Mouse (Mus musculus): ENCODE results near the gene Creb3l4. TPM values are rescaled to one million over a fixed set of nuclear protein-coding genes. Genes with fewer than 3 reads are reported as not detected.

Creb3l4 gene
- total and polyA plus RNA-seq, 3 experiments = 0.21 to 0.89 (median 0.59) TPM

GRCm38 (mm10) chr3:90254419-90255193 is 11.3 kb upstream of the Creb3l4 start:
- Histone ChIP-seq H3K9ac (ENCODE audit: insufficient read depth, low read depth) (peak overlapping the region; percentile 85), H3K36me3 (replicated peaks in 1 of 2; ENCODE audit: control insufficient read depth in 1 of 2, insufficient read depth in 1 of 2, low read length in 1 of 2) (peaks cover 41 to 45% of the 10 kb centered on the region in 2 experiments), H3K79me2 (replicated peaks; ENCODE audit: control insufficient read depth, extremely low read depth, insufficient read depth, poor library complexity, severe bottlenecking) (peaks cover 56% of the 10 kb centered on the region), H3K27me3 (replicated peaks) (no peaks in the 10 kb centered on the region), H3K9me3 (replicated peaks; ENCODE audit: low read length) (no peaks in the 10 kb centered on the region), H3K27ac (ENCODE audit: insufficient read depth, low read depth) (peak overlapping the region; percentile 91), H3K4me3 (replicated peaks in 1 of 3; ENCODE audit: low read depth in 2 of 3, low read length in 2 of 3, poor library complexity in 1 of 3) (peak overlapping the region; percentile 91 to 95 (median 93)), H3K4me1 (ENCODE audit: control insufficient read depth in 1 of 2, insufficient read depth in 2 of 2) (peaks cover 8 to 45% of the 10 kb centered on the region in 2 experiments), H3K4me2 (ENCODE audit: insufficient read depth, low read depth, poor library complexity, severe bottlenecking) (peak overlapping the region; percentile 46)
- TF ChIP-seq KAT2A (IDR thresholded peaks at IDR 0.05; ENCODE audit: insufficient replicate concordance, low read length) = no peak
- TF ChIP-seq EP300 (IDR thresholded peaks at IDR 0.05; ENCODE audit: low read length) = peak; percentile 56; the same call in 1 of the 2 replicates
- TF ChIP-seq TBP (conservative IDR thresholded peaks at IDR 0.05; ENCODE audit: low read depth, low read length) = no peak
- TF ChIP-seq HCFC1 (IDR thresholded peaks at IDR 0.05; ENCODE audit: low read depth, low read length) = peak; percentile 64
- TF ChIP-seq ZKSCAN1 (IDR thresholded peaks at IDR 0.05; ENCODE audit: borderline replicate concordance, low read depth, low read length) = no peak
- TF ChIP-seq CHD1 (IDR thresholded peaks at IDR 0.05; ENCODE audit: low read depth, low read length) = peak; percentile 15; the same call in 1 of the 2 replicates
- no peak for TF ChIP-seq BHLHE40 (IDR thresholded peaks at IDR 0.05; ENCODE audit: low read depth, low read length)
- no peak for TF ChIP-seq USF2 (conservative IDR thresholded peaks at IDR 0.05; ENCODE audit: low read depth, low read length)
- TF ChIP-seq NRF1 (IDR thresholded peaks at IDR 0.05; ENCODE audit: low read depth, low read length) = no peak
- 0 out of 2 replicates have a peak, but pooled peaks have one; percentile 39 for TF ChIP-seq RCOR1 (conservative IDR thresholded peaks at IDR 0.05; ENCODE audit: low read depth, low read length)
- TF ChIP-seq SMC3 (IDR thresholded peaks at IDR 0.05; ENCODE audit: low read depth, low read length) = no peak
- TF ChIP-seq ELF1 (IDR thresholded peaks at IDR 0.05; ENCODE audit: low read depth, low read length) = peak; percentile 42
- 0 out of 2 replicates have a peak, but pooled peaks have one; percentile 37 for TF ChIP-seq POLR2A (IDR thresholded peaks at IDR 0.05; ENCODE audit: low read depth, low read length)
- TF ChIP-seq IRF4 (IDR thresholded peaks at IDR 0.05; ENCODE audit: low read depth, low read length) = peak; percentile 85
- TF ChIP-seq PAX5 (IDR thresholded peaks at IDR 0.05; ENCODE audit: low read length) = no peak
- TF ChIP-seq MAZ (IDR thresholded peaks at IDR 0.05; ENCODE audit: low read depth, low read length) = 0 out of 2 replicates have a peak, but pooled peaks have one; percentile 46
- TF ChIP-seq ETS1 (conservative IDR thresholded peaks at IDR 0.05; ENCODE audit: low read depth, low read length) = 0 out of 2 replicates have a peak, but pooled peaks have one; percentile 13
- TF ChIP-seq MXI1 (IDR thresholded peaks at IDR 0.05; ENCODE audit: low read depth, low read length) = peak; percentile 65
- TF ChIP-seq NELFE (IDR thresholded peaks at IDR 0.05; ENCODE audit: low read depth, low read length) = no peak
- no peak for TF ChIP-seq GABPA (IDR thresholded peaks at IDR 0.05; ENCODE audit: insufficient replicate concordance, low read depth, low read length)
- TF ChIP-seq ZMIZ1 (IDR thresholded peaks at IDR 0.05; ENCODE audit: low read depth, low read length) = peak; percentile 62; the same call in 1 of the 2 replicates
- TF ChIP-seq MAFK (IDR thresholded peaks at IDR 0.05; ENCODE audit: insufficient replicate concordance, low read length) = no peak
- TF ChIP-seq E2F4 (IDR thresholded peaks at IDR 0.05; ENCODE audit: insufficient replicate concordance, low read depth, low read length) = no peak
- TF ChIP-seq MAX (IDR thresholded peaks at IDR 0.05; ENCODE audit: low read length) = no peak
- TF ChIP-seq TCF12 (IDR thresholded peaks at IDR 0.05; ENCODE audit: low read depth, low read length) = no peak; the same call in 1 of the 2 replicates
- no peak for TF ChIP-seq ZC3H11A (IDR thresholded peaks at IDR 0.05; ENCODE audit: low read depth, low read length)
- TF ChIP-seq POLR2AphosphoS2 (IDR thresholded peaks at IDR 0.05; ENCODE audit: low read depth, low read length) = no peak
- TF ChIP-seq USF1 (IDR thresholded peaks at IDR 0.05; ENCODE audit: low read depth, low read length) = no peak
- TF ChIP-seq CHD2 (IDR thresholded peaks at IDR 0.05; ENCODE audit: low read length) = peak; percentile 8; the same call in 1 of the 2 replicates
- TF ChIP-seq RAD21 (IDR thresholded peaks at IDR 0.05; ENCODE audit: low read depth, low read length) = no peak
- TF ChIP-seq ZNF384 (IDR thresholded peaks at IDR 0.05; ENCODE audit: low read depth, low read length) = no peak
- peak; percentile 60; the same call in 1 of the 2 replicates for TF ChIP-seq MEF2A (IDR thresholded peaks at IDR 0.05; ENCODE audit: borderline replicate concordance, low read depth, low read length)
- TF ChIP-seq SIN3A (IDR thresholded peaks at IDR 0.05; ENCODE audit: low read length) = no peak; the same call in 1 of the 2 replicates
- peak; percentile 20; the same call in 1 of the 2 replicates for TF ChIP-seq UBTF (IDR thresholded peaks at IDR 0.05; ENCODE audit: low read depth, low read length)
- peak in 1 of 2 experiments; percentile 19; a peak in 1 of 4 replicates for TF ChIP-seq CTCF (conservative IDR thresholded peaks at IDR 0.05 in 1 of 2, IDR thresholded peaks at IDR 0.05 in 1 of 2; ENCODE audit: low read depth in 2 of 2, low read length in 2 of 2)
- no peak for TF ChIP-seq JUN (IDR thresholded peaks at IDR 0.05; ENCODE audit: insufficient read depth, low read depth, low read length)
- 0 out of 2 replicates have a peak, but pooled peaks have one; percentile 38 for TF ChIP-seq MYC (IDR thresholded peaks at IDR 0.05; ENCODE audit: low read depth, low read length)
- no peak for TF ChIP-seq JUND (conservative IDR thresholded peaks at IDR 0.05; ENCODE audit: low read depth, low read length)
- peak; percentile 64 for DNase-seq (ENCODE audit: extremely low read depth)
- dilution Hi-C loops (cut with MboI; ENCODE audit: extremely low pct_ligation_motif_present, extremely low pct_unique_long_range_greater_than_20kb, low sequenced_read_pairs) = no loop called here
- in situ Hi-C loops (cut with MboI; ENCODE audit: low pct_ligation_motif_present, low pct_unique_long_range_greater_than_20kb, low sequenced_read_pairs) = no loop called here
